Mouse (Mus musculus): ENCODE measurements around the gene Mier3. TPM values are rescaled to one million over a fixed set of nuclear protein-coding genes. Genes with fewer than 3 reads are reported as not detected.

Gene Mier3
- polyA plus RNA-seq, 1 experiment from 2014 or later, result 10.6 TPM

GRCm38 (mm10) chr13:111753321-111753720 is 72.5 kb downstream of the Mier3 start:
- TF ChIP-seq EP300 (optimal IDR thresholded peaks at IDR 0.05), result no peak
- TF ChIP-seq CTCF (IDR thresholded peaks at IDR 0.05; ENCODE audit: low read depth), result no peak
- WGBS, result 79% methylated on average over 6 of the region's 6 CpGs
- no peak for DNase-seq (ENCODE audit: low spot score)
- Histone ChIP-seq H3K9me3 (ENCODE audit: control insufficient read depth, low read length) (no peaks in the 10 kb centered on the region), H3K27ac (replicated peaks) (no peak overlapping the region), H3K9ac (ENCODE audit: low read length) (no peak overlapping the region), H3K4me1 (replicated peaks; ENCODE audit: control insufficient read depth, insufficient read depth) (no peaks in the 10 kb centered on the region), H3K4me2 (replicated peaks; ENCODE audit: low read depth) (no peak overlapping the region), H3K4me3 (ENCODE audit: low read depth, low read length) (no peak overlapping the region), H3K27me3 (ENCODE audit: control insufficient read depth, insufficient read depth, low read length) (no peaks in the 10 kb centered on the region), H3K36me3 (ENCODE audit: control insufficient read depth, insufficient read depth, low read length) (peaks cover 62% of the 10 kb centered on the region)
- no peak for ATAC-seq (ENCODE audit: low FRiP score, low TSS enrichment)

DNA sequence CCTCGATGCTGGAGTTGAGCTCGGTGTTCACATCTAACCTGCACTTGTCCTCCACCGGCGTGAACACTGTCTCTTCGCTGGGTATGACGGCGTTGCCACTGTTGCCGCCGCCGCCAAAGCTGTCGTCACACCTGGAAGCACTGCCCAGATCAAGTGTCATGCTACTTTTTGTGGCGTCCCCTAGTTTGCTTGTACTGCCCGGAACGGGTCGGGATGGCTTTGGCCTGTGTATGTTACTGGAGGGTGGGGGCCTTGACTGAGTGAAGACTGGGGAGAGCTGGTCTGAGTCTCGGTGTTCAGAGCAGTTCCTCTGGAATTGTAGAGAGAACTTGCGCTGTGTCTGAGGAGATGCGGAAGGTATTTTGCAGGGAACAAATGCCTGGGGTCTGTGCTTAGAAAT is 74.6 kb downstream of the Mier3 start:
- Histone ChIP-seq H3K36me3 (ENCODE audit: control insufficient read depth, insufficient read depth, low read length) (peaks cover 62% of the 10 kb centered on the region), H3K27ac (replicated peaks) (no peak overlapping the region), H3K27me3 (ENCODE audit: control insufficient read depth, insufficient read depth, low read length) (no peaks in the 10 kb centered on the region), H3K4me3 (ENCODE audit: low read depth, low read length) (no peak overlapping the region), H3K4me2 (replicated peaks; ENCODE audit: low read depth) (no peak overlapping the region), H3K9ac (ENCODE audit: low read length) (no peak overlapping the region), H3K9me3 (ENCODE audit: control insufficient read depth, low read length) (no peaks in the 10 kb centered on the region), H3K4me1 (replicated peaks; ENCODE audit: control insufficient read depth, insufficient read depth) (no peaks in the 10 kb centered on the region)
- WGBS, result 97% methylated on average over 18 of the region's 18 CpGs
- DNase-seq (ENCODE audit: low spot score), result no peak
- TF ChIP-seq EP300 (optimal IDR thresholded peaks at IDR 0.05) (no peak), CTCF (IDR thresholded peaks at IDR 0.05; ENCODE audit: low read depth) (no peak)
- no peak for ATAC-seq (ENCODE audit: low FRiP score, low TSS enrichment)

DNA sequence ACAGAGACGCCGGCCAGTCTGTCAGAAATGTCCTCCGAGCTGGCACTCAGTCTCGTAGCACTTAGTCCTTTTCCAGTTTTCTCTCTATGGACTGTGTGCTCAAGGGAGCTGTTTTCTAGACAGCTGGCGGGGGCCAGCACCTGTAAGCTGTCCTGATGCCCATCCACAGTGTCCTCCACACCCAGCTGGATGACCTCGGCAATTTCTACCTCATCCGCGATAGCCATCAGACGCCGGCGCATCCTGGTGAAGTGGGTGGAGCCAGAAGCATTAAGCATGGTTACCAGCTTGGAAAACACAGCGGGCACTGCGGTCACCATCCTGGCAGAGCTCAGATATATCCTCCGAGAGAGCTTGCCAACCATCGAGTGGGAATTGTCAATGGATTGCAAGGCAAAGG is 75.2 kb downstream of the Mier3 start:
- TF ChIP-seq EP300 (optimal IDR thresholded peaks at IDR 0.05), result no peak
- no peak for TF ChIP-seq CTCF (IDR thresholded peaks at IDR 0.05; ENCODE audit: low read depth)
- H3K4me3 ChIP-seq (ENCODE audit: low read depth, low read length), result no peak overlapping the region
- H3K9me3 ChIP-seq (ENCODE audit: control insufficient read depth, low read length), result no peaks in the 10 kb centered on the region
- DNase-seq (ENCODE audit: low spot score) (no peak), ATAC-seq (ENCODE audit: low FRiP score, low TSS enrichment) (no peak)
- H3K36me3 ChIP-seq (ENCODE audit: control insufficient read depth, insufficient read depth, low read length), result peaks cover 62% of the 10 kb centered on the region
- no peaks in the 10 kb centered on the region for H3K27me3 ChIP-seq (ENCODE audit: control insufficient read depth, insufficient read depth, low read length)
- WGBS, result 96% methylated on average over 15 of the region's 15 CpGs
- no peak overlapping the region for H3K27ac ChIP-seq (replicated peaks)
- no peak overlapping the region for H3K9ac ChIP-seq (ENCODE audit: low read length)
- no peaks in the 10 kb centered on the region for H3K4me1 ChIP-seq (replicated peaks; ENCODE audit: control insufficient read depth, insufficient read depth)
- H3K4me2 ChIP-seq (replicated peaks; ENCODE audit: low read depth), result no peak overlapping the region

DNA sequence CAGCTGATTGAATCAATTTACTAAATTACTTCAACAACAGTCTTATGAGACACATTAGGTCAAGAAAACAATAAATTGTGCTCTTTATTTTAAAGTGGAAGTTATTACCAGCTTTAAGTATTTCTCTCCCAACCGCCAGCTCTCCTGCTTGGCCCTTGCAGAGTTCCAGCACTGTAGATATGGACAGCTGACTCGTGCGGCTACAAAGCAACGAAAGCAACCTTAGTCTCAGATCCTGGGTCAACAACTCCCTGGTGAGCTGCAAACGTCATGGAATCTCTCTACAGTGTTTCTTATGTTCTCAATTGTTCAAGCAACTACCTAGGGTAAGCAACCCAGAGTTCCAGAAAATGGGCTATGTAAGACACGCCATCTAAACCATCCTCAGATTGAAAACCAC is 76.2 kb downstream of the Mier3 start:
- H3K4me2 ChIP-seq (replicated peaks; ENCODE audit: low read depth), result no peak overlapping the region
- H3K9ac ChIP-seq (ENCODE audit: low read length), result no peak overlapping the region
- no peak for ATAC-seq (ENCODE audit: low FRiP score, low TSS enrichment)
- H3K36me3 ChIP-seq (ENCODE audit: control insufficient read depth, insufficient read depth, low read length), result peaks cover 57% of the 10 kb centered on the region
- H3K27me3 ChIP-seq (ENCODE audit: control insufficient read depth, insufficient read depth, low read length), result no peaks in the 10 kb centered on the region
- no peak overlapping the region for H3K4me3 ChIP-seq (ENCODE audit: low read depth, low read length)
- H3K4me1 ChIP-seq (replicated peaks; ENCODE audit: control insufficient read depth, insufficient read depth), result no peaks in the 10 kb centered on the region
- H3K27ac ChIP-seq (replicated peaks), result no peak overlapping the region
- DNase-seq (ENCODE audit: low spot score), result no peak
- 92% methylated on average over 6 of the region's 6 CpGs for WGBS
- H3K9me3 ChIP-seq (ENCODE audit: control insufficient read depth, low read length), result no peaks in the 10 kb centered on the region
- no peak for TF ChIP-seq CTCF (IDR thresholded peaks at IDR 0.05; ENCODE audit: low read depth)
- TF ChIP-seq EP300 (optimal IDR thresholded peaks at IDR 0.05), result no peak

- H3K27ac ChIP-seq (replicated peaks), result no peak overlapping the region
- no peak overlapping the region for H3K4me3 ChIP-seq (ENCODE audit: low read depth, low read length)
- H3K4me1 ChIP-seq (replicated peaks; ENCODE audit: control insufficient read depth, insufficient read depth), result no peaks in the 10 kb centered on the region
- no peak for TF ChIP-seq CTCF (IDR thresholded peaks at IDR 0.05; ENCODE audit: low read depth)
- no peak for TF ChIP-seq EP300 (optimal IDR thresholded peaks at IDR 0.05)
- no peaks in the 10 kb centered on the region for H3K27me3 ChIP-seq (ENCODE audit: control insufficient read depth, insufficient read depth, low read length)
- DNase-seq (ENCODE audit: low spot score) (no peak), ATAC-seq (ENCODE audit: low FRiP score, low TSS enrichment) (no peak)
- no peaks in the 10 kb centered on the region for H3K9me3 ChIP-seq (ENCODE audit: control insufficient read depth, low read length)
- H3K36me3 ChIP-seq (ENCODE audit: control insufficient read depth, insufficient read depth, low read length), result peaks cover 53% of the 10 kb centered on the region
- 89% methylated on average over 12 of the region's 12 CpGs for WGBS
- H3K4me2 ChIP-seq (replicated peaks; ENCODE audit: low read depth), result no peak overlapping the region
- no peak overlapping the region for H3K9ac ChIP-seq (ENCODE audit: low read length)
These were observed 81.7 kb downstream of the Mier3 start for GRCm38 (mm10) chr13:111762526-111762925.

Other genes with a start within 250 kb of the Mier3 start
- 33.5 and 35.9 TPM in 2 replicates for gene Gpbp1, start 190.9 kb upstream of the Mier3 start, polyA plus RNA-seq (2015; fragmentation: Nextera tagmentation; extraction: Ambion mirVana)
- not detected in 2 replicates for gene Gm49496, start 131.0 kb upstream of the Mier3 start, polyA plus RNA-seq (2015; fragmentation: Nextera tagmentation; extraction: Ambion mirVana)
- gene Gm10198, start 88.2 kb upstream of the Mier3 start, polyA plus RNA-seq (2015; fragmentation: Nextera tagmentation; extraction: Ambion mirVana), result not detected in 2 replicates
- 12.9 and 13.3 TPM in 2 replicates for gene Map3k1, start 128.0 kb downstream of the Mier3 start, polyA plus RNA-seq (2015; fragmentation: Nextera tagmentation; extraction: Ambion mirVana)

Data from stomach, postnatal 0 days (tissue).